Mouse (Mus musculus): Measurements from ENCODE around the gene Krtap17-1. TPM values are rescaled to one million over a fixed set of nuclear protein-coding genes. Genes with fewer than 3 reads are reported as not detected.

Krtap17-1 gene
- polyA plus RNA-seq, 1 experiment = not detected

- Histone ChIP-seq H3K27ac (ENCODE audit: insufficient read depth, low read depth, low read length) (no peak overlapping the region), H3K4me1 (ENCODE audit: control insufficient read depth, insufficient read depth, insufficient read length, low read length) (no peaks in the 10 kb centered on the region), H3K4me3 (ENCODE audit: low read depth, low read length) (no peak overlapping the region), H3K36me3 (ENCODE audit: control insufficient read depth, insufficient read depth, low read length) (no peaks in the 10 kb centered on the region), H3K27me3 (ENCODE audit: control insufficient read depth, insufficient read depth, low read length) (peaks cover 6% of the 10 kb centered on the region)
- TF ChIP-seq POLR2A (IDR thresholded peaks at IDR 0.05; ENCODE audit: low read depth, low read length) (no peak), CTCF (IDR thresholded peaks at IDR 0.05; ENCODE audit: extremely low read depth, insufficient read length, insufficient replicate concordance, low read depth, low read length) (no peak)
- WGBS = 71% methylated on average over 3 of the region's 3 CpGs
Observed at GRCm38 (mm10) chr11:99990571-99990970, 3.2 kb downstream of the Krtap17-1 start.

GRCm38 (mm10) chr11:99989881-99990405, 3.9 kb downstream of the Krtap17-1 start:
- 81% methylated on average over 6 of the region's 6 CpGs for WGBS
- Histone ChIP-seq H3K4me3 (ENCODE audit: low read depth, low read length) (no peak overlapping the region), H3K36me3 (ENCODE audit: control insufficient read depth, insufficient read depth, low read length) (no peaks in the 10 kb centered on the region), H3K27me3 (ENCODE audit: control insufficient read depth, insufficient read depth, low read length) (peaks cover 6% of the 10 kb centered on the region), H3K4me1 (ENCODE audit: control insufficient read depth, insufficient read depth, insufficient read length, low read length) (no peaks in the 10 kb centered on the region), H3K27ac (ENCODE audit: insufficient read depth, low read depth, low read length) (no peak overlapping the region)
- no peak for TF ChIP-seq CTCF (IDR thresholded peaks at IDR 0.05; ENCODE audit: extremely low read depth, insufficient read length, insufficient replicate concordance, low read depth, low read length)
- no peak for TF ChIP-seq POLR2A (IDR thresholded peaks at IDR 0.05; ENCODE audit: low read depth, low read length)

DNA sequence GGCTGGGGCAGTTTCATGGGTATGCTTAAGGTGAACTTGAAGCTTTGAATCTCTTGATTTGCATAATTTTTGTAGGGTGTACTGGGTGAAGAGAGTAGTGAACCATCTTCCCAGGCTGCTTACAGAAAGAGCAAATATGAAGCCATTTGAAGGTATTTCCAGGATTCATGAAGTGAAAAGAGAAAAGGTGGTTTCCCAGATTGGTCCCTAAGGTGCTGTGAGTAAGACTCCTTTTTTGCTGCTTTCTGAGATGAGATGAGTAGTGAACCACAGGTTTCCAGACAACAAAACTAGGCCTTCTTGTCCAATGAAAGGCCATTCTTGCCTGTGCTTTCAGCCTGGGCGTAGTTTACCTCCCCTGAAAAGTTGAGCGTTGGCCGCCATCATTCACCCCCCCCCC, 5.3 kb downstream of the Krtap17-1 start:
- no peak for TF ChIP-seq POLR2A (IDR thresholded peaks at IDR 0.05; ENCODE audit: low read depth, low read length)
- TF ChIP-seq CTCF (IDR thresholded peaks at IDR 0.05; ENCODE audit: extremely low read depth, insufficient read length, insufficient replicate concordance, low read depth, low read length) = no peak
- H3K4me3 ChIP-seq (ENCODE audit: low read depth, low read length) = no peak overlapping the region
- H3K36me3 ChIP-seq (ENCODE audit: control insufficient read depth, insufficient read depth, low read length) = no peaks in the 10 kb centered on the region
- no peak overlapping the region for H3K27ac ChIP-seq (ENCODE audit: insufficient read depth, low read depth, low read length)
- H3K27me3 ChIP-seq (ENCODE audit: control insufficient read depth, insufficient read depth, low read length) = peaks cover 4% of the 10 kb centered on the region
- no peaks in the 10 kb centered on the region for H3K4me1 ChIP-seq (ENCODE audit: control insufficient read depth, insufficient read depth, insufficient read length, low read length)
- 88% methylated on average over 3 of the region's 3 CpGs for WGBS

- no peak for TF ChIP-seq POLR2A (IDR thresholded peaks at IDR 0.05; ENCODE audit: low read depth, low read length)
- no peak for TF ChIP-seq CTCF (IDR thresholded peaks at IDR 0.05; ENCODE audit: extremely low read depth, insufficient read length, insufficient replicate concordance, low read depth, low read length)
- H3K36me3 ChIP-seq (ENCODE audit: control insufficient read depth, insufficient read depth, low read length) = no peaks in the 10 kb centered on the region
- no peaks in the 10 kb centered on the region for H3K27me3 ChIP-seq (ENCODE audit: control insufficient read depth, insufficient read depth, low read length)
- no peak within 1 kb of the TSS for H3K4me3 ChIP-seq (ENCODE audit: low read depth, low read length)
- no peaks in the 10 kb centered on the region for H3K4me1 ChIP-seq (ENCODE audit: control insufficient read depth, insufficient read depth, insufficient read length, low read length)
- WGBS = 66% methylated on average over 8 of the region's 8 CpGs
- H3K27ac ChIP-seq (ENCODE audit: insufficient read depth, low read depth, low read length) = no peak within 1 kb of the TSS
Observed at GRCm38 (mm10) chr11:99986180-99986647, 7.6 kb downstream of the Krtap17-1 start, which contains the start of gene Krtap16-1. Gene Krtap16-1 (minus strand): TSS chr11:99986597.

GRCm38 (mm10) chr11:99985291-99986092, 8.3 kb downstream of the Krtap17-1 start:
- no peak overlapping the region for H3K4me3 ChIP-seq (ENCODE audit: low read depth, low read length)
- no peaks in the 10 kb centered on the region for H3K36me3 ChIP-seq (ENCODE audit: control insufficient read depth, insufficient read depth, low read length)
- no peaks in the 10 kb centered on the region for H3K4me1 ChIP-seq (ENCODE audit: control insufficient read depth, insufficient read depth, insufficient read length, low read length)
- TF ChIP-seq CTCF (IDR thresholded peaks at IDR 0.05; ENCODE audit: extremely low read depth, insufficient read length, insufficient replicate concordance, low read depth, low read length) (no peak), POLR2A (IDR thresholded peaks at IDR 0.05; ENCODE audit: low read depth, low read length) (no peak)
- no peak overlapping the region for H3K27ac ChIP-seq (ENCODE audit: insufficient read depth, low read depth, low read length)
- H3K27me3 ChIP-seq (ENCODE audit: control insufficient read depth, insufficient read depth, low read length) = no peaks in the 10 kb centered on the region
- WGBS = 73% methylated on average over 20 of the region's 20 CpGs

GRCm38 (mm10) chr11:99983442-99983841, 10.4 kb downstream of the Krtap17-1 start:
- no peaks in the 10 kb centered on the region for H3K36me3 ChIP-seq (ENCODE audit: control insufficient read depth, insufficient read depth, low read length)
- H3K27ac ChIP-seq (ENCODE audit: insufficient read depth, low read depth, low read length) = no peak overlapping the region
- H3K4me3 ChIP-seq (ENCODE audit: low read depth, low read length) = no peak overlapping the region
- 75% methylated on average over 1 of the region's 1 CpGs for WGBS
- TF ChIP-seq CTCF (IDR thresholded peaks at IDR 0.05; ENCODE audit: extremely low read depth, insufficient read length, insufficient replicate concordance, low read depth, low read length) (no peak), POLR2A (IDR thresholded peaks at IDR 0.05; ENCODE audit: low read depth, low read length) (no peak)
- H3K27me3 ChIP-seq (ENCODE audit: control insufficient read depth, insufficient read depth, low read length) = no peaks in the 10 kb centered on the region
- no peaks in the 10 kb centered on the region for H3K4me1 ChIP-seq (ENCODE audit: control insufficient read depth, insufficient read depth, insufficient read length, low read length)

GRCm38 (mm10) chr11:99982731-99983130, 11.1 kb downstream of the Krtap17-1 start:
- TF ChIP-seq POLR2A (IDR thresholded peaks at IDR 0.05; ENCODE audit: low read depth, low read length) = no peak
- TF ChIP-seq CTCF (IDR thresholded peaks at IDR 0.05; ENCODE audit: extremely low read depth, insufficient read length, insufficient replicate concordance, low read depth, low read length) = no peak
- Histone ChIP-seq H3K27ac (ENCODE audit: insufficient read depth, low read depth, low read length) (no peak overlapping the region), H3K4me1 (ENCODE audit: control insufficient read depth, insufficient read depth, insufficient read length, low read length) (no peaks in the 10 kb centered on the region), H3K4me3 (ENCODE audit: low read depth, low read length) (no peak overlapping the region), H3K27me3 (ENCODE audit: control insufficient read depth, insufficient read depth, low read length) (no peaks in the 10 kb centered on the region), H3K36me3 (ENCODE audit: control insufficient read depth, insufficient read depth, low read length) (no peaks in the 10 kb centered on the region)
- 75% methylated on average over 9 of the region's 9 CpGs for WGBS

Measured in small intestine, adult 2 months (tissue).